Mouse (Mus musculus): Measurements from ENCODE around the gene Dpp8. TPM values are rescaled to one million over a fixed set of nuclear protein-coding genes. Genes with fewer than 3 reads are reported as not detected.
"Not testable (repeated sequence)": the region's sequence is repeated elsewhere in the genome, so short reads cannot be mapped to it uniquely, and the experiment has no call there.

Gene Dpp8
- total and polyA plus RNA-seq, 3 experiments = 42.2 to 61.0 (median 56.6) TPM

GRCm38 (mm10) chr9:64990291-64990690, 41.9 kb upstream of the Dpp8 start:
- no peak overlapping the region for H3K9ac ChIP-seq (ENCODE audit: low read depth, low read length)
- H3K79me2 ChIP-seq (replicated peaks; ENCODE audit: control insufficient read depth, insufficient read depth, low read length) = no peaks in the 10 kb centered on the region
- intact Hi-C loops (cut with DNase I) = no loop called here
- TF ChIP-seq CTCF (IDR thresholded peaks at IDR 0.05) (no peak), POLR2A (IDR thresholded peaks at IDR 0.05; ENCODE audit: insufficient read depth, low read depth, low read length) (no peak)
- 54% methylated on average over 7 of the region's 7 CpGs for WGBS
- no peaks in the 10 kb centered on the region for H3K27me3 ChIP-seq (ENCODE audit: control insufficient read depth, insufficient read depth, low read length)
- H3K36me3 ChIP-seq (ENCODE audit: control insufficient read depth, insufficient read depth, low read length) = peaks cover 2% of the 10 kb centered on the region; the same call in 1 of the 2 replicates
- no peak overlapping the region for H3K4me3 ChIP-seq
- no peaks in the 10 kb centered on the region for H3K4me1 ChIP-seq (ENCODE audit: control insufficient read depth, insufficient read depth, low read length)
- DNase-seq = no peak
- no peak overlapping the region for H3K27ac ChIP-seq

GRCm38 (mm10) chr9:64995464-64995863, 36.8 kb upstream of the Dpp8 start:
- H3K27me3 ChIP-seq (ENCODE audit: control insufficient read depth, insufficient read depth, low read length); H3K9ac ChIP-seq (ENCODE audit: low read depth, low read length); H3K79me2 ChIP-seq (replicated peaks; ENCODE audit: control insufficient read depth, insufficient read depth, low read length); DNase-seq; H3K4me3 ChIP-seq; H3K27ac ChIP-seq; H3K4me1 ChIP-seq (ENCODE audit: control insufficient read depth, insufficient read depth, low read length); intact Hi-C loops (cut with DNase I); H3K36me3 ChIP-seq (ENCODE audit: control insufficient read depth, insufficient read depth, low read length): not testable (repeated sequence)
- TF ChIP-seq CTCF (IDR thresholded peaks at IDR 0.05) = peak; percentile 55
- 91% methylated on average over 1 of the region's 1 CpGs for WGBS

- intact Hi-C loops (cut with DNase I) = no loop called here
- 59% methylated on average over 4 of the region's 4 CpGs for WGBS
- no peaks in the 10 kb centered on the region for H3K79me2 ChIP-seq (replicated peaks; ENCODE audit: control insufficient read depth, insufficient read depth, low read length)
- no peak for TF ChIP-seq EP300 (IDR thresholded peaks at IDR 0.05; ENCODE audit: insufficient read depth, low read depth, low read length)
- no peak for TF ChIP-seq CTCF (IDR thresholded peaks at IDR 0.05)
- no peak for TF ChIP-seq POLR2A (IDR thresholded peaks at IDR 0.05; ENCODE audit: insufficient read depth, low read depth, low read length)
- no peaks in the 10 kb centered on the region for H3K27me3 ChIP-seq (ENCODE audit: control insufficient read depth, insufficient read depth, low read length)
- no peak for DNase-seq
- no peak overlapping the region for H3K4me3 ChIP-seq
- H3K9ac ChIP-seq (ENCODE audit: low read depth, low read length) = no peak overlapping the region
- H3K27ac ChIP-seq = no peak overlapping the region
- H3K36me3 ChIP-seq (ENCODE audit: control insufficient read depth, insufficient read depth, low read length) = no peaks in the 10 kb centered on the region
- H3K4me1 ChIP-seq (ENCODE audit: control insufficient read depth, insufficient read depth, low read length) = no peaks in the 10 kb centered on the region
These were observed 30.7 kb upstream of the Dpp8 start for GRCm38 (mm10) chr9:65001481-65001880.

GRCm38 (mm10) chr9:65005737-65006136, 26.5 kb upstream of the Dpp8 start:
- WGBS = 87% methylated on average over 8 of the region's 8 CpGs
- Histone ChIP-seq H3K4me3 (no peak overlapping the region), H3K36me3 (ENCODE audit: control insufficient read depth, insufficient read depth, low read length) (no peaks in the 10 kb centered on the region), H3K9ac (ENCODE audit: low read depth, low read length) (no peak overlapping the region), H3K4me1 (ENCODE audit: control insufficient read depth, insufficient read depth, low read length) (peaks cover 2% of the 10 kb centered on the region), H3K27me3 (ENCODE audit: control insufficient read depth, insufficient read depth, low read length) (no peaks in the 10 kb centered on the region), H3K27ac (no peak overlapping the region), H3K79me2 (replicated peaks; ENCODE audit: control insufficient read depth, insufficient read depth, low read length) (no peaks in the 10 kb centered on the region)
- intact Hi-C loops (cut with DNase I) = no loop called here
- no peak for DNase-seq
- TF ChIP-seq POLR2A (IDR thresholded peaks at IDR 0.05; ENCODE audit: insufficient read depth, low read depth, low read length) = no peak
- TF ChIP-seq EP300 (IDR thresholded peaks at IDR 0.05; ENCODE audit: insufficient read depth, low read depth, low read length) = no peak
- TF ChIP-seq CTCF (IDR thresholded peaks at IDR 0.05) = no peak

GRCm38 (mm10) chr9:65010632-65011031, 21.6 kb upstream of the Dpp8 start:
- H3K79me2 ChIP-seq (replicated peaks; ENCODE audit: control insufficient read depth, insufficient read depth, low read length) = peaks cover 4% of the 10 kb centered on the region
- 0 out of 2 replicates have a peak, but pooled peaks have one; percentile 9 for TF ChIP-seq EP300 (IDR thresholded peaks at IDR 0.05; ENCODE audit: insufficient read depth, low read depth, low read length)
- TF ChIP-seq POLR2A (IDR thresholded peaks at IDR 0.05; ENCODE audit: insufficient read depth, low read depth, low read length) = no peak
- no peak overlapping the region for H3K27ac ChIP-seq
- no peak overlapping the region for H3K9ac ChIP-seq (ENCODE audit: low read depth, low read length)
- H3K36me3 ChIP-seq (ENCODE audit: control insufficient read depth, insufficient read depth, low read length) = peaks cover 2% of the 10 kb centered on the region; the same call in 1 of the 2 replicates
- peaks cover 5% of the 10 kb centered on the region for H3K4me1 ChIP-seq (ENCODE audit: control insufficient read depth, insufficient read depth, low read length)
- whole genome bisulfite sequencing = 43% methylated on average over 8 of the region's 8 CpGs
- no peaks in the 10 kb centered on the region for H3K27me3 ChIP-seq (ENCODE audit: control insufficient read depth, insufficient read depth, low read length)
- no peak overlapping the region for H3K4me3 ChIP-seq
- DNase-seq = no peak
- intact Hi-C loops (cut with DNase I) = no loop called here

- WGBS = 57% methylated on average over 6 of the region's 6 CpGs
- peaks cover 4% of the 10 kb centered on the region for H3K79me2 ChIP-seq (replicated peaks; ENCODE audit: control insufficient read depth, insufficient read depth, low read length)
- H3K36me3 ChIP-seq (ENCODE audit: control insufficient read depth, insufficient read depth, low read length) = peaks cover 2% of the 10 kb centered on the region; the same call in 1 of the 2 replicates
- no peak for TF ChIP-seq POLR2A (IDR thresholded peaks at IDR 0.05; ENCODE audit: insufficient read depth, low read depth, low read length)
- TF ChIP-seq CTCF (IDR thresholded peaks at IDR 0.05) = peak; percentile 55
- no peaks in the 10 kb centered on the region for H3K27me3 ChIP-seq (ENCODE audit: control insufficient read depth, insufficient read depth, low read length)
- intact Hi-C loops (cut with DNase I) = no loop called here
- no peak for DNase-seq
- no peak overlapping the region for H3K4me3 ChIP-seq
- peaks cover 9% of the 10 kb centered on the region for H3K4me1 ChIP-seq (ENCODE audit: control insufficient read depth, insufficient read depth, low read length)
- no peak overlapping the region for H3K27ac ChIP-seq
- H3K9ac ChIP-seq (ENCODE audit: low read depth, low read length) = no peak overlapping the region
These were observed 20.9 kb upstream of the Dpp8 start for GRCm38 (mm10) chr9:65011304-65011703.
